Mouse (Mus musculus): ENCODE results near the gene Trib2. TPM values are rescaled to one million over a fixed set of nuclear protein-coding genes. Genes with fewer than 3 reads are reported as not detected.

The Trib2 gene
- total and polyA plus RNA-seq, 3 experiments: 20.1 to 80.6 (median 53.8) TPM

- no peak for TF ChIP-seq NRF1 (IDR thresholded peaks at IDR 0.05; ENCODE audit: insufficient read depth, low read depth, low read length, poor library complexity, severe bottlenecking)
- TF ChIP-seq ZMIZ1 (IDR thresholded peaks at IDR 0.05; ENCODE audit: low read depth, low read length): no peak
- TF ChIP-seq USF2 (IDR thresholded peaks at IDR 0.05; ENCODE audit: borderline replicate concordance in 1 of 2, insufficient read depth in 1 of 2, low read depth in 1 of 2, low read length in 2 of 2): no peak
- DNase-seq (ENCODE audit: low read depth, low spot score): no peak
- Histone ChIP-seq H3K36me3 (ENCODE audit: control insufficient read depth in 1 of 2, insufficient read depth in 2 of 2, low read length in 2 of 2) (no peaks in the 10 kb centered on the region), H3K9ac (ENCODE audit: control insufficient read depth, low read depth, low read length, poor library complexity, severe bottlenecking) (no peak overlapping the region), H3K9me3 (replicated peaks; ENCODE audit: insufficient read depth, low read length) (no peaks in the 10 kb centered on the region), H3K27me3 (ENCODE audit: control insufficient read depth in 1 of 2, insufficient read depth in 2 of 2, low read length in 2 of 2) (no peaks in the 10 kb centered on the region; a peak in 1 of 4 replicates), H3K4me3 (ENCODE audit: control insufficient read depth in 1 of 2, insufficient read depth in 1 of 2, low read depth in 2 of 2, low read length in 2 of 2) (no peak overlapping the region), H3K79me2 (ENCODE audit: control insufficient read depth, insufficient read depth, low read length, poor library complexity) (no peaks in the 10 kb centered on the region), H3K27ac (ENCODE audit: control insufficient read depth, low read depth, low read length) (no peak overlapping the region), H3K4me1 (ENCODE audit: control insufficient read depth in 1 of 2, insufficient read depth in 2 of 2, low read length in 2 of 2) (no peaks in the 10 kb centered on the region)
Measured at GRCm38 (mm10) chr12:15765996-15766395, 50.7 kb downstream of the Trib2 start.

GRCm38 (mm10) chr12:15765238-15765637, 51.5 kb downstream of the Trib2 start:
- Histone ChIP-seq H3K79me2 (ENCODE audit: control insufficient read depth, insufficient read depth, low read length, poor library complexity) (no peaks in the 10 kb centered on the region), H3K9ac (ENCODE audit: control insufficient read depth, low read depth, low read length, poor library complexity, severe bottlenecking) (no peak overlapping the region), H3K27me3 (ENCODE audit: control insufficient read depth in 1 of 2, insufficient read depth in 2 of 2, low read length in 2 of 2) (no peaks in the 10 kb centered on the region; a peak in 1 of 4 replicates), H3K4me3 (ENCODE audit: control insufficient read depth in 1 of 2, insufficient read depth in 1 of 2, low read depth in 2 of 2, low read length in 2 of 2) (no peak overlapping the region), H3K4me1 (ENCODE audit: control insufficient read depth in 1 of 2, insufficient read depth in 2 of 2, low read length in 2 of 2) (no peaks in the 10 kb centered on the region), H3K9me3 (replicated peaks; ENCODE audit: insufficient read depth, low read length) (no peaks in the 10 kb centered on the region), H3K27ac (ENCODE audit: control insufficient read depth, low read depth, low read length) (no peak overlapping the region), H3K36me3 (ENCODE audit: control insufficient read depth in 1 of 2, insufficient read depth in 2 of 2, low read length in 2 of 2) (no peaks in the 10 kb centered on the region)
- DNase-seq (ENCODE audit: low read depth, low spot score): no peak
- TF ChIP-seq ELF1 (IDR thresholded peaks at IDR 0.05; ENCODE audit: low read depth, low read length) (no peak), UBTF (IDR thresholded peaks at IDR 0.05; ENCODE audit: borderline replicate concordance, insufficient read depth, low read depth, low read length) (no peak), SMC3 (IDR thresholded peaks at IDR 0.05; ENCODE audit: low read depth, low read length) (no peak), MAX (IDR thresholded peaks at IDR 0.05; ENCODE audit: low read length) (no peak), GATA1 (IDR thresholded peaks at IDR 0.05; ENCODE audit: low read depth, low read length) (no peak), ZNF384 (IDR thresholded peaks at IDR 0.05; ENCODE audit: low read depth, low read length) (no peak), MYB (IDR thresholded peaks at IDR 0.05; ENCODE audit: low read depth, low read length) (no peak), USF1 (IDR thresholded peaks at IDR 0.05; ENCODE audit: low read depth, low read length) (no peak), E2F4 (IDR thresholded peaks at IDR 0.05; ENCODE audit: borderline replicate concordance, low read depth, low read length) (no peak)

GRCm38 (mm10) chr12:15761453-15762116, 55.1 kb downstream of the Trib2 start:
- no peak overlapping the region for H3K4me3 ChIP-seq (ENCODE audit: control insufficient read depth in 1 of 2, insufficient read depth in 1 of 2, low read depth in 2 of 2, low read length in 2 of 2)
- H3K27me3 ChIP-seq (ENCODE audit: control insufficient read depth in 1 of 2, insufficient read depth in 2 of 2, low read length in 2 of 2): no peaks in the 10 kb centered on the region; a peak in 3 of 4 replicates
- H3K79me2 ChIP-seq (ENCODE audit: control insufficient read depth, insufficient read depth, low read length, poor library complexity): no peaks in the 10 kb centered on the region
- no peak overlapping the region for H3K9ac ChIP-seq (ENCODE audit: control insufficient read depth, low read depth, low read length, poor library complexity, severe bottlenecking)
- no peaks in the 10 kb centered on the region for H3K36me3 ChIP-seq (ENCODE audit: control insufficient read depth in 1 of 2, insufficient read depth in 2 of 2, low read length in 2 of 2)
- no peak for DNase-seq (ENCODE audit: low read depth, low spot score)
- no peak overlapping the region for H3K27ac ChIP-seq (ENCODE audit: control insufficient read depth, low read depth, low read length)
- no peaks in the 10 kb centered on the region for H3K9me3 ChIP-seq (replicated peaks; ENCODE audit: insufficient read depth, low read length)
- TF ChIP-seq CTCF (IDR thresholded peaks at IDR 0.05 in 2 of 3, conservative IDR thresholded peaks at IDR 0.05 in 1 of 3; ENCODE audit: control insufficient read depth in 1 of 3, insufficient read depth in 1 of 3, low read depth in 2 of 3, low read length in 3 of 3, poor library complexity in 1 of 3, severe bottlenecking in 1 of 3) (no peak), UBTF (IDR thresholded peaks at IDR 0.05; ENCODE audit: borderline replicate concordance, insufficient read depth, low read depth, low read length) (no peak), POLR2AphosphoS5 (IDR thresholded peaks at IDR 0.05; ENCODE audit: borderline replicate concordance, low read depth, low read length) (no peak), NRF1 (IDR thresholded peaks at IDR 0.05; ENCODE audit: insufficient read depth, low read depth, low read length, poor library complexity, severe bottlenecking) (no peak), MEF2A (IDR thresholded peaks at IDR 0.05; ENCODE audit: extremely low read depth, insufficient replicate concordance, low read depth, low read length, poor library complexity, severe bottlenecking) (no peak), NELFE (IDR thresholded peaks at IDR 0.05; ENCODE audit: low read depth, low read length) (no peak), RAD21 (IDR thresholded peaks at IDR 0.05; ENCODE audit: low read depth, low read length) (no peak), MXI1 (IDR thresholded peaks at IDR 0.05; ENCODE audit: low read depth, low read length) (no peak), GATA1 (IDR thresholded peaks at IDR 0.05; ENCODE audit: low read depth, low read length) (no peak), TCF12 (IDR thresholded peaks at IDR 0.05; ENCODE audit: low read depth, low read length) (no peak)
- H3K4me1 ChIP-seq (ENCODE audit: control insufficient read depth in 1 of 2, insufficient read depth in 2 of 2, low read length in 2 of 2): no peaks in the 10 kb centered on the region

Measured in MEL (cell line).